Mouse (Mus musculus): Measurements from ENCODE around the gene Ppp1r9a. TPM values are rescaled to one million over a fixed set of nuclear protein-coding genes. Genes with fewer than 3 reads are reported as not detected.

Ppp1r9a gene
- polyA plus RNA-seq, 1 experiment from 2014 or later: 30.5 TPM

GRCm38 (mm10) chr6:5078009-5078408, 175.3 kb downstream of the Ppp1r9a start:
- Histone ChIP-seq H3K36me3 (peaks cover 6% of the 10 kb centered on the region; the same call in 1 of the 2 replicates), H3K9me3 (no peaks in the 10 kb centered on the region), H3K4me1 (peaks cover 17% of the 10 kb centered on the region), H3K27me3 (no peaks in the 10 kb centered on the region), H3K9ac (replicated peaks) (no peak overlapping the region), H3K27ac (replicated peaks) (no peak overlapping the region), H3K4me3 (no peak overlapping the region), H3K4me2 (replicated peaks) (no peak overlapping the region)
- no peak for ATAC-seq (ENCODE audit: low FRiP score, low read depth)
- 80% methylated on average over 2 of the region's 2 CpGs for WGBS

GRCm38 (mm10) chr6:5079108-5079507, 176.4 kb downstream of the Ppp1r9a start:
- H3K4me2 ChIP-seq (replicated peaks): no peak overlapping the region
- H3K27me3 ChIP-seq: no peaks in the 10 kb centered on the region
- no peak overlapping the region for H3K9ac ChIP-seq (replicated peaks)
- peaks cover 17% of the 10 kb centered on the region for H3K4me1 ChIP-seq
- no peak for ATAC-seq (ENCODE audit: low FRiP score, low read depth)
- WGBS: 86% methylated on average over 1 of the region's 1 CpGs
- H3K4me3 ChIP-seq: no peak overlapping the region
- peaks cover 6% of the 10 kb centered on the region; the same call in 1 of the 2 replicates for H3K36me3 ChIP-seq
- H3K27ac ChIP-seq (replicated peaks): no peak overlapping the region
- no peaks in the 10 kb centered on the region for H3K9me3 ChIP-seq

- Histone ChIP-seq H3K27ac (replicated peaks) (peak overlapping the region; percentile 61), H3K4me3 (no peak overlapping the region), H3K36me3 (peaks cover 6% of the 10 kb centered on the region; the same call in 1 of the 2 replicates), H3K4me1 (peaks cover 17% of the 10 kb centered on the region), H3K9ac (replicated peaks) (no peak overlapping the region), H3K9me3 (no peaks in the 10 kb centered on the region), H3K27me3 (no peaks in the 10 kb centered on the region), H3K4me2 (replicated peaks) (no peak overlapping the region)
- 37% methylated on average over 5 of the region's 5 CpGs for WGBS
- ATAC-seq (ENCODE audit: low FRiP score, low read depth): peak; percentile 70; the same call in 1 of the 2 replicates
Observed at GRCm38 (mm10) chr6:5080094-5080493, 177.4 kb downstream of the Ppp1r9a start.

- H3K4me3 ChIP-seq: no peak overlapping the region
- H3K4me1 ChIP-seq: peaks cover 17% of the 10 kb centered on the region
- H3K9ac ChIP-seq (replicated peaks): no peak overlapping the region
- peak overlapping the region; percentile 61 for H3K27ac ChIP-seq (replicated peaks)
- no peaks in the 10 kb centered on the region for H3K9me3 ChIP-seq
- no peak overlapping the region for H3K4me2 ChIP-seq (replicated peaks)
- peaks cover 6% of the 10 kb centered on the region; the same call in 1 of the 2 replicates for H3K36me3 ChIP-seq
- ATAC-seq (ENCODE audit: low FRiP score, low read depth): peak; percentile 56; the same call in 1 of the 2 replicates
- no peaks in the 10 kb centered on the region for H3K27me3 ChIP-seq
- WGBS: 38% methylated on average over 5 of the region's 5 CpGs
Observed at GRCm38 (mm10) chr6:5080496-5080895, 177.8 kb downstream of the Ppp1r9a start.

GRCm38 (mm10) chr6:5081099-5081498, 178.4 kb downstream of the Ppp1r9a start:
- Histone ChIP-seq H3K9ac (replicated peaks) (no peak overlapping the region), H3K27ac (replicated peaks) (no peak overlapping the region), H3K9me3 (no peaks in the 10 kb centered on the region), H3K27me3 (no peaks in the 10 kb centered on the region), H3K36me3 (peaks cover 6% of the 10 kb centered on the region; the same call in 1 of the 2 replicates), H3K4me3 (no peak overlapping the region), H3K4me1 (peaks cover 17% of the 10 kb centered on the region), H3K4me2 (replicated peaks) (no peak overlapping the region)
- WGBS: 60% methylated on average over 8 of the region's 8 CpGs
- ATAC-seq (ENCODE audit: low FRiP score, low read depth): no peak

- ATAC-seq (ENCODE audit: low FRiP score, low read depth): no peak
- Histone ChIP-seq H3K4me1 (peaks cover 17% of the 10 kb centered on the region), H3K27me3 (no peaks in the 10 kb centered on the region), H3K4me3 (no peak overlapping the region), H3K9ac (replicated peaks) (no peak overlapping the region), H3K36me3 (peaks cover 6% of the 10 kb centered on the region; the same call in 1 of the 2 replicates), H3K9me3 (no peaks in the 10 kb centered on the region), H3K27ac (replicated peaks) (no peak overlapping the region), H3K4me2 (replicated peaks) (no peak overlapping the region)
Observed at GRCm38 (mm10) chr6:5082144-5082543, 179.4 kb downstream of the Ppp1r9a start.

GRCm38 (mm10) chr6:5082740-5083139, 180.0 kb downstream of the Ppp1r9a start:
- peaks cover 3% of the 10 kb centered on the region; the same call in 1 of the 2 replicates for H3K36me3 ChIP-seq
- 36% methylated on average over 2 of the region's 2 CpGs for WGBS
- H3K27ac ChIP-seq (replicated peaks): no peak overlapping the region

GRCm38 (mm10) chr6:5083957-5084356, 181.2 kb downstream of the Ppp1r9a start:
- H3K4me2 ChIP-seq (replicated peaks): no peak overlapping the region
- H3K4me3 ChIP-seq: no peak overlapping the region
- no peaks in the 10 kb centered on the region for H3K27me3 ChIP-seq
- H3K9ac ChIP-seq (replicated peaks): no peak overlapping the region
- H3K27ac ChIP-seq (replicated peaks): no peak overlapping the region
- H3K36me3 ChIP-seq: no peaks in the 10 kb centered on the region
- peaks cover 17% of the 10 kb centered on the region for H3K4me1 ChIP-seq
- ATAC-seq (ENCODE audit: low FRiP score, low read depth): no peak
- 47% methylated on average over 4 of the region's 4 CpGs for WGBS
- H3K9me3 ChIP-seq: no peaks in the 10 kb centered on the region

More at GRCm38 (mm10) chr6:5082740-5083139, 180.0 kb downstream of the Ppp1r9a start:
- Histone ChIP-seq H3K4me3 (no peak overlapping the region), H3K9ac (replicated peaks) (no peak overlapping the region), H3K4me1 (peaks cover 17% of the 10 kb centered on the region), H3K9me3 (no peaks in the 10 kb centered on the region), H3K4me2 (replicated peaks) (no peak overlapping the region), H3K27me3 (no peaks in the 10 kb centered on the region)
- no peak for ATAC-seq (ENCODE audit: low FRiP score, low read depth)

GRCm38 (mm10) chr6:5091873-5092272, 189.2 kb downstream of the Ppp1r9a start:
- H3K4me1 ChIP-seq: no peaks in the 10 kb centered on the region
- no peaks in the 10 kb centered on the region for H3K9me3 ChIP-seq
- H3K27ac ChIP-seq (replicated peaks): no peak overlapping the region
- H3K9ac ChIP-seq (replicated peaks): no peak overlapping the region
- WGBS: 81% methylated on average over 7 of the region's 7 CpGs
- no peaks in the 10 kb centered on the region for H3K36me3 ChIP-seq
- no peak for ATAC-seq (ENCODE audit: low FRiP score, low read depth)
- no peak overlapping the region for H3K4me3 ChIP-seq
- no peak overlapping the region for H3K4me2 ChIP-seq (replicated peaks)
- no peaks in the 10 kb centered on the region for H3K27me3 ChIP-seq

- no peak overlapping the region for H3K9ac ChIP-seq (replicated peaks)
- no peak overlapping the region for H3K4me2 ChIP-seq (replicated peaks)
- ATAC-seq (ENCODE audit: low FRiP score, low read depth): no peak
- WGBS: 87% methylated on average over 4 of the region's 4 CpGs
- no peaks in the 10 kb centered on the region for H3K9me3 ChIP-seq
- no peaks in the 10 kb centered on the region for H3K27me3 ChIP-seq
- H3K4me1 ChIP-seq: no peaks in the 10 kb centered on the region
- no peak overlapping the region for H3K4me3 ChIP-seq
- H3K27ac ChIP-seq (replicated peaks): no peak overlapping the region
- H3K36me3 ChIP-seq: no peaks in the 10 kb centered on the region
Observed at GRCm38 (mm10) chr6:5092795-5093194, 190.1 kb downstream of the Ppp1r9a start.

- WGBS: 77% methylated on average over 4 of the region's 4 CpGs
- ATAC-seq (ENCODE audit: low FRiP score, low read depth): no peak
- H3K36me3 ChIP-seq: no peaks in the 10 kb centered on the region
Observed at GRCm38 (mm10) chr6:5093516-5093915, 190.8 kb downstream of the Ppp1r9a start.

GRCm38 (mm10) chr6:5095365-5095973, 192.8 kb downstream of the Ppp1r9a start:
- Histone ChIP-seq H3K9me3 (no peaks in the 10 kb centered on the region), H3K9ac (replicated peaks) (no peak overlapping the region), H3K4me1 (no peaks in the 10 kb centered on the region), H3K4me2 (replicated peaks) (no peak overlapping the region), H3K27me3 (no peaks in the 10 kb centered on the region), H3K4me3 (no peak overlapping the region), H3K27ac (replicated peaks) (no peak overlapping the region), H3K36me3 (no peaks in the 10 kb centered on the region)
- WGBS: 83% methylated on average over 9 of the region's 9 CpGs
- no peak for ATAC-seq (ENCODE audit: low FRiP score, low read depth)

More at GRCm38 (mm10) chr6:5093516-5093915, 190.8 kb downstream of the Ppp1r9a start:
- no peak overlapping the region for H3K4me2 ChIP-seq (replicated peaks)
- H3K4me1 ChIP-seq: no peaks in the 10 kb centered on the region
- H3K27me3 ChIP-seq: no peaks in the 10 kb centered on the region
- no peak overlapping the region for H3K4me3 ChIP-seq
- no peak overlapping the region for H3K27ac ChIP-seq (replicated peaks)
- no peaks in the 10 kb centered on the region for H3K9me3 ChIP-seq
- H3K9ac ChIP-seq (replicated peaks): no peak overlapping the region

- no peak overlapping the region for H3K27ac ChIP-seq (replicated peaks)
- no peak overlapping the region for H3K4me3 ChIP-seq
- no peaks in the 10 kb centered on the region for H3K9me3 ChIP-seq
- no peaks in the 10 kb centered on the region for H3K27me3 ChIP-seq
- H3K4me2 ChIP-seq (replicated peaks): no peak overlapping the region
- WGBS: 42% methylated on average over 3 of the region's 3 CpGs
- no peaks in the 10 kb centered on the region for H3K36me3 ChIP-seq
- H3K9ac ChIP-seq (replicated peaks): no peak overlapping the region
- ATAC-seq (ENCODE audit: low FRiP score, low read depth): no peak
- no peaks in the 10 kb centered on the region for H3K4me1 ChIP-seq
Observed at GRCm38 (mm10) chr6:5097309-5097708, 194.6 kb downstream of the Ppp1r9a start.
